Mouse (Mus musculus) midbrain, postnatal 0 days (tissue): ENCODE measurements around the gene Bst2. TPM values are rescaled to one million over a fixed set of nuclear protein-coding genes. Genes with fewer than 3 reads are reported as not detected.

Experiments
- ATAC-seq: fragments of 200-750 bp; cut with Nextera tagmentation; 2 replicates; pipeline ENCODE4 v1.8.0; 2017; ENCODE audit warnings: moderate number of reproducible peaks, mild to moderate bottlenecking, moderate TSS enrichment, moderate library complexity; ENCODE audit not compliant: low FRiP score
- DNase-seq: peaks from one replicate; pipeline ENCODE4 v3.0.0-alpha.2; 2015; ENCODE audit warnings: low spot score
- H3K27ac ChIP-seq: fragments of 300-500 bp; sonication (generic); 2 replicates; pipeline ENCODE4 v1.5.1; 2014; ENCODE audit warnings: low read depth, mild to moderate bottlenecking, low read length, mixed read lengths
- H3K27me3 ChIP-seq: fragments of 300-500 bp; sonication (generic); 2 replicates; pipeline ENCODE4 v1.6.1; 2014; ENCODE audit warnings: low read length, control low read depth, mixed read lengths; ENCODE audit not compliant: insufficient read depth
- H3K36me3 ChIP-seq: fragments of 300-500 bp; sonication (generic); 2 replicates; pipeline ENCODE4 v1.6.1; 2014; ENCODE audit warnings: low read length, control low read depth, mixed read lengths; ENCODE audit not compliant: insufficient read depth
- H3K4me1 ChIP-seq: fragments of 300-500 bp; sonication (generic); 2 replicates; pipeline ENCODE4 v1.6.1; 2014; ENCODE audit warnings: mild to moderate bottlenecking, control low read depth, antibody characterized with exemption, low read length, mixed read lengths; ENCODE audit not compliant: insufficient read depth
- H3K4me2 ChIP-seq: fragments of 300-500 bp; sonication (generic); 2 replicates; pipeline ENCODE4 v1.6.1; 2014; ENCODE audit warnings: low read depth, mild to moderate bottlenecking, low read length, mixed read lengths; ENCODE audit not compliant: poor library complexity, severe bottlenecking
- H3K4me3 ChIP-seq: fragments of 300-500 bp; sonication (generic); 2 replicates; pipeline ENCODE4 v1.5.1; 2014; ENCODE audit warnings: low read depth, mild to moderate bottlenecking, low read length, moderate library complexity
- H3K9ac ChIP-seq: fragments of 300-500 bp; sonication (generic); replicated peaks from 2 replicates; pipeline ENCODE4 v1.6.1; 2014; ENCODE audit warnings: mild to moderate bottlenecking, low read length, moderate library complexity, mixed read lengths; ENCODE audit not compliant: poor library complexity, severe bottlenecking
- H3K9me3 ChIP-seq: fragments of 300-500 bp; sonication (generic); 2 replicates; pipeline ENCODE4 v1.6.1; 2016; ENCODE audit warnings: low read length, control low read depth
- CTCF ChIP-seq: IDR thresholded peaks from 2 replicates; pipeline ENCODE4 v1.5.1; 2016; ENCODE audit warnings: antibody characterized with exemption, mild to moderate bottlenecking
- WGBS: fragments of 180-500 bp; shearing (Covaris S2); extraction: QIAGEN DNeasy Blood & Tissue Kit; methylation state at CpG from one replicate; pipeline ENCODE4 v1.1.7; 2014; 5-methylcytosine and 5-hydroxymethylcytosine counted together
- polyA plus RNA-seq: library from polyadenylated mRNA; unstranded; fragments of >200 nt; fragmentation: Nextera tagmentation; extraction: Ambion mirVana; gene quantifications from 2 replicates; pipeline ENCODE4 v1.2.1, GENCODE M21; 2015
- total RNA-seq: library from RNA; depleted of rRNA; stranded (reverse); fragments of >200 nt; gene quantifications from 2 replicates; pipeline ENCODE4 v1.2.3, GENCODE M21; 2014

Bst2 gene
- total and polyA plus RNA-seq, 2 experiments from 2014 or later, result 15.3 TPM

GRCm38 (mm10) chr8:71497881-71498501 is 39.3 kb downstream of the Bst2 start:
- no peak overlapping the region for H3K4me2 ChIP-seq
- 0 out of 2 replicates have a peak, but pooled peaks cover 3% of the 10 kb centered on the region for H3K36me3 ChIP-seq
- TF ChIP-seq CTCF, result no peak
- DNase-seq (no peak), ATAC-seq (no peak)
- 26% methylated on average over 15 of the region's 15 CpGs for whole genome bisulfite sequencing
- H3K9ac ChIP-seq, result no peak overlapping the region
- no peaks in the 10 kb centered on the region for H3K9me3 ChIP-seq
- no peak overlapping the region for H3K4me3 ChIP-seq
- no peaks in the 10 kb centered on the region for H3K4me1 ChIP-seq
- no peak overlapping the region for H3K27ac ChIP-seq
- no peaks in the 10 kb centered on the region for H3K27me3 ChIP-seq

GRCm38 (mm10) chr8:71497077-71497645 is 40.1 kb downstream of the Bst2 start:
- 100% methylated on average over 1 of the region's 1 CpGs for WGBS
- peaks cover 8% of the 10 kb centered on the region for H3K36me3 ChIP-seq
- H3K27ac ChIP-seq, result no peak overlapping the region
- H3K9me3 ChIP-seq, result no peaks in the 10 kb centered on the region
- no peak overlapping the region for H3K9ac ChIP-seq
- H3K4me2 ChIP-seq, result no peak overlapping the region
- no peaks in the 10 kb centered on the region for H3K4me1 ChIP-seq
- no peak overlapping the region for H3K4me3 ChIP-seq
- DNase-seq (no peak), ATAC-seq (no peak)
- TF ChIP-seq CTCF, result no peak
- H3K27me3 ChIP-seq, result no peaks in the 10 kb centered on the region

GRCm38 (mm10) chr8:71496481-71496880 is 40.8 kb downstream of the Bst2 start:
- H3K36me3 ChIP-seq, result peaks cover 14% of the 10 kb centered on the region
- no peaks in the 10 kb centered on the region for H3K4me1 ChIP-seq
- H3K4me2 ChIP-seq, result no peak overlapping the region
- no peak overlapping the region for H3K9ac ChIP-seq
- no peaks in the 10 kb centered on the region for H3K27me3 ChIP-seq
- no peak overlapping the region for H3K4me3 ChIP-seq
- H3K9me3 ChIP-seq, result no peaks in the 10 kb centered on the region
- no peak overlapping the region for H3K27ac ChIP-seq
- DNase-seq, result peak; percentile 34
- 48% methylated on average over 11 of the region's 11 CpGs for WGBS
- no peak; the same call in 1 of the 2 replicates for TF ChIP-seq CTCF
- ATAC-seq, result no peak

- ATAC-seq, result no peak
- no peaks in the 10 kb centered on the region for H3K9me3 ChIP-seq
- H3K36me3 ChIP-seq, result peaks cover 20% of the 10 kb centered on the region
- H3K4me3 ChIP-seq, result no peak overlapping the region
- no peak overlapping the region for H3K4me2 ChIP-seq
- 95% methylated on average over 5 of the region's 5 CpGs for WGBS
- no peak overlapping the region for H3K9ac ChIP-seq
- H3K27me3 ChIP-seq, result no peaks in the 10 kb centered on the region
- no peaks in the 10 kb centered on the region for H3K4me1 ChIP-seq
- DNase-seq, result no peak
- no peak for TF ChIP-seq CTCF
- H3K27ac ChIP-seq, result no peak overlapping the region
Measured at GRCm38 (mm10) chr8:71495811-71496210, 41.4 kb downstream of the Bst2 start.

GRCm38 (mm10) chr8:71495039-71495438 is 42.2 kb downstream of the Bst2 start:
- H3K4me3 ChIP-seq, result no peak overlapping the region
- H3K27me3 ChIP-seq, result no peaks in the 10 kb centered on the region
- no peaks in the 10 kb centered on the region for H3K9me3 ChIP-seq
- peak; percentile 80 for TF ChIP-seq CTCF
- no peak overlapping the region for H3K27ac ChIP-seq
- peak; percentile 91 for DNase-seq
- peak; percentile 52; the same call in 1 of the 2 replicates for ATAC-seq
- no peaks in the 10 kb centered on the region for H3K4me1 ChIP-seq
- no peak overlapping the region for H3K9ac ChIP-seq
- H3K36me3 ChIP-seq, result peaks cover 20% of the 10 kb centered on the region
- 24% methylated on average over 16 of the region's 16 CpGs for WGBS
- H3K4me2 ChIP-seq, result no peak overlapping the region

GRCm38 (mm10) chr8:71488454-71488853 is 48.8 kb downstream of the Bst2 start:
- Histone ChIP-seq H3K36me3 (peaks cover 25% of the 10 kb centered on the region), H3K9me3 (no peaks in the 10 kb centered on the region), H3K27ac (peak overlapping the region; percentile 43), H3K9ac (peak overlapping the region; percentile 75), H3K4me3 (peak overlapping the region; percentile 66), H3K4me1 (0 out of 2 replicates have a peak, but pooled peaks cover 12% of the 10 kb centered on the region), H3K27me3 (no peaks in the 10 kb centered on the region), H3K4me2 (peak overlapping the region; percentile 100)
- ATAC-seq (peak; percentile 87), DNase-seq (peak; percentile 97)
- TF ChIP-seq CTCF, result peak; percentile 36; the same call in 1 of the 2 replicates
- under 1% methylated on average over 22 of the region's 22 CpGs for WGBS
